Mouse (Mus musculus) forebrain, embryonic 11.5 days (tissue): ENCODE data around the gene Agbl1. TPM values are rescaled to one million over a fixed set of nuclear protein-coding genes. Genes with fewer than 3 reads are reported as not detected.

Experiments used
- ATAC-seq: fragments of 200-750 bp; cut with Nextera tagmentation; replicated peaks from 2 replicates; pipeline ENCODE4 v1.8.0; 2017; ENCODE audit warnings: moderate TSS enrichment; ENCODE audit not compliant: low FRiP score
- DNase-seq: peaks from one replicate; pipeline ENCODE4 v3.0.0-alpha.2; 2017; ENCODE audit warnings: low spot score
- H3K27ac ChIP-seq: fragments of 300-500 bp; sonication (generic); 2 replicates; pipeline ENCODE4 v1.5.1; 2014; ENCODE audit warnings: low read depth, low read length
- H3K27me3 ChIP-seq: fragments of 300-500 bp; sonication (generic); 2 replicates; pipeline ENCODE4 v1.6.1; 2014; ENCODE audit warnings: mild to moderate bottlenecking, low read length, mixed read lengths; ENCODE audit not compliant: control insufficient read depth, insufficient read depth
- H3K36me3 ChIP-seq: fragments of 300-500 bp; sonication (generic); 2 replicates; pipeline ENCODE4 v1.6.1; 2014; ENCODE audit warnings: mild to moderate bottlenecking, low read length, moderate library complexity, mixed read lengths; ENCODE audit not compliant: control insufficient read depth, insufficient read depth
- H3K4me1 ChIP-seq: fragments of 300-500 bp; sonication (generic); replicated peaks from 2 replicates; pipeline ENCODE4 v1.6.1; 2014; ENCODE audit warnings: low read length, mixed read lengths; ENCODE audit not compliant: control insufficient read depth, insufficient read depth
- H3K4me2 ChIP-seq: fragments of 300-500 bp; sonication (generic); 2 replicates; pipeline ENCODE4 v1.6.1; 2014; ENCODE audit warnings: low read depth, mild to moderate bottlenecking, low read length, moderate library complexity, mixed read lengths; ENCODE audit not compliant: severe bottlenecking
- H3K4me3 ChIP-seq: fragments of 300-500 bp; sonication (generic); 2 replicates; pipeline ENCODE4 v1.5.1; 2014; ENCODE audit warnings: low read depth, low read length
- H3K9ac ChIP-seq: fragments of 300-500 bp; sonication (generic); 2 replicates; pipeline ENCODE4 v1.6.1; 2014; ENCODE audit warnings: low read length
- H3K9me3 ChIP-seq: fragments of 300-500 bp; sonication (generic); 2 replicates; pipeline ENCODE4 v1.6.1; 2016; ENCODE audit warnings: low read length, mixed read lengths; ENCODE audit not compliant: control insufficient read depth
- WGBS: fragments of 180-500 bp; shearing (Covaris S2); extraction: QIAGEN DNeasy Blood & Tissue Kit; methylation state at CpG from one replicate; pipeline ENCODE4 v1.1.7; 2014; 5-methylcytosine and 5-hydroxymethylcytosine counted together
- polyA plus RNA-seq: library from polyadenylated mRNA; unstranded; fragments of >200 nt; fragmentation: Nextera tagmentation; extraction: Ambion mirVana; gene quantifications from 2 replicates; pipeline ENCODE4 v1.2.1, GENCODE M21; 2014

The Agbl1 gene
- polyA plus RNA-seq, 1 experiment from 2014 or later: 0.07 TPM

DNA sequence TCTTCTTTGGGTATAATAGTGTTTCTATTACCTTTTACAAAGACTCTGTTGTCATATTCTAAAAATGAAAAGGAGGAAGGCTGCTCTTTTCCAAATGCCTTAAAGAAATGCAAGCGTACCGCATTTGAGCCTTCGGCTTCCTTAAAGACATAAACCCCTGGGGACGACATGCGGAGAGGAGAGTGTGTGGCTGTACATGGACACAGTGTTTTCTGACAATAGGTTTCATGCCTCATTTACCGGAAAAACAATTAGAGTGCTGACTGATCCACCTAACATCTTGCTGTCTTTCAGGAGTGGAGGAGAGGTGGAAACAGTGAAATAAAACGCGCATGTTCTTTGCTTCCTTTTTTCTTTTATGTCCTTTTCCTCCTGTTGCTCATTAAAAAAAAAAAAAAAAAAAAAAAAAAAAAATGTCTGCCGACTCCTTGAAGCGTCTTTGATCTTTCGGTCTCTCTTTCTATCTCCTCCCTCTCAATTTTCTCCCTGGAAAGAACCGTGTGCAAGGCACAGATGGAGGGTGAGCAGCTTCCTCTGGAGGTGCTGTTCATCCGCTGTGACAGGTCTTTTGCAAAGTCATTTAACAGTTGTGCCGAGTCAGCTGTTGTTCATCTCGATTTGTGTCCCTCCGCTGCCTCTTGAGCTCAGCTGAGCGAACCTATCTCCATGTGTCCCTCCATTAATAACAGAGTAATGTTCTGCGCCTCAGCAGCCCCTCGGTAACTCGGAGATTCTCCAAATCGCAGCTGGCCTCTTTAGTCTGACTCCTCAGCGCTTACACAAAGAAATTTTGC is 659.9 kb downstream of the Agbl1 start:
- Histone ChIP-seq H3K4me2 (peak overlapping the region; percentile 29; the same call in 1 of the 2 replicates), H3K9ac (no peak overlapping the region), H3K4me1 (0 out of 2 replicates have a peak, but pooled peaks cover 2% of the 10 kb centered on the region), H3K36me3 (no peaks in the 10 kb centered on the region), H3K4me3 (no peak overlapping the region), H3K27me3 (no peaks in the 10 kb centered on the region), H3K9me3 (no peaks in the 10 kb centered on the region), H3K27ac (no peak overlapping the region)
- DNase-seq (no peak), ATAC-seq (0 out of 2 replicates have a peak, but pooled peaks have one; percentile 27)
- WGBS: 40% methylated on average over 22 of the region's 22 CpGs

DNA sequence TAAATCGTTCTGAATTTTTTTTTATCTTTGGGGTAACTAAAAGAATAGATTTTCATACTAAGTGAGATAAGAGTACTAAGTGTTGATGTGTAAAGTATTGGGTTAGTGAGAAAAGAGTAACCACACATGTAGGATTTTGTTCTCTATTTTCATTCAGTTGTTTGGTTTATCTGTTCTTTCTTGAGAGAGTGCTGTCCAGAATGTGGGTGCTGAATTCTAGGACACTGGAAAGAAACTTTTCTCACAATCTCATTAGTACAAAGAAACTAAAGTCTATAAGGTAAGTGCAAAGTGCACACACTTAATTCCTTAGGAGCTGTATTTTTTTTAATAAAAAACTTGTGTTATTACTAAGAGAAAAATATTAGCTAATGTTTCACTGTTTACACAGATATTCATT is 674.4 kb downstream of the Agbl1 start:
- Histone ChIP-seq H3K27me3 (no peaks in the 10 kb centered on the region), H3K4me3 (no peak overlapping the region), H3K27ac (no peak overlapping the region), H3K4me1 (no peaks in the 10 kb centered on the region), H3K9me3 (no peaks in the 10 kb centered on the region), H3K4me2 (no peak overlapping the region), H3K9ac (no peak overlapping the region), H3K36me3 (no peaks in the 10 kb centered on the region)
- 92% methylated on average over 1 of the region's 1 CpGs for WGBS
- DNase-seq (no peak), ATAC-seq (no peak)

- no peak overlapping the region for H3K4me2 ChIP-seq
- ATAC-seq (no peak), DNase-seq (no peak)
- no peaks in the 10 kb centered on the region for H3K9me3 ChIP-seq
- no peak overlapping the region for H3K27ac ChIP-seq
- H3K27me3 ChIP-seq: no peaks in the 10 kb centered on the region
- H3K4me3 ChIP-seq: no peak overlapping the region
- H3K4me1 ChIP-seq: no peaks in the 10 kb centered on the region
- H3K9ac ChIP-seq: no peak overlapping the region
- WGBS: 92% methylated on average over 5 of the region's 5 CpGs
- no peaks in the 10 kb centered on the region for H3K36me3 ChIP-seq
Observed at GRCm38 (mm10) chr7:76911672-76912071, 682.0 kb downstream of the Agbl1 start.

GRCm38 (mm10) chr7:76918871-76919270 is 689.2 kb downstream of the Agbl1 start:
- H3K4me1 ChIP-seq: no peaks in the 10 kb centered on the region
- no peaks in the 10 kb centered on the region for H3K27me3 ChIP-seq
- H3K4me3 ChIP-seq: no peak overlapping the region
- no peaks in the 10 kb centered on the region for H3K36me3 ChIP-seq
- no peak overlapping the region for H3K4me2 ChIP-seq
- DNase-seq (no peak), ATAC-seq (no peak)
- no peaks in the 10 kb centered on the region for H3K9me3 ChIP-seq
- no peak overlapping the region for H3K9ac ChIP-seq
- H3K27ac ChIP-seq: no peak overlapping the region

GRCm38 (mm10) chr7:76921671-76922070 is 692.0 kb downstream of the Agbl1 start:
- Histone ChIP-seq H3K27me3 (no peaks in the 10 kb centered on the region), H3K4me1 (no peaks in the 10 kb centered on the region), H3K36me3 (no peaks in the 10 kb centered on the region), H3K4me3 (no peak overlapping the region), H3K4me2 (no peak overlapping the region), H3K9me3 (no peaks in the 10 kb centered on the region), H3K27ac (no peak overlapping the region), H3K9ac (no peak overlapping the region)
- ATAC-seq (no peak), DNase-seq (no peak)
- 60% methylated on average over 2 of the region's 2 CpGs for WGBS

DNA sequence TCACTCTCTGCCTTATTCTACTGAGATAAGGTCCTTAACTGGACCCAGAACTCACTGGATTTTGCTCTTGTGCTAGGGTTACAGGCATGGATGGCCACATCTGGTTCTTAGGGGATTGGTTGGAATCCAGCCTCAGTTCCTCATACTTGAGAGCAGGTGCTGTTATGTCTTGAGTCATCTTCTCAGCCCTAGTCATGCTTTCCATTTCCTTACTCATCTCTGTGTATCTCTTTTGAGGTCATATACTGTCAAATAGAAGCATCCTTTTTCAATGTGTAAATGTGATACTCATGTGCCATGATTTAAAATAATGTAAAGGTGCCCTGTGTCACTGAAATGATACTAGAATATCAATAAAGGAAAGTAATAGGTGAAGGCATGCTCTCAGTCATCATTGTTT is 705.5 kb downstream of the Agbl1 start:
- no peak overlapping the region for H3K9ac ChIP-seq
- no peak overlapping the region for H3K27ac ChIP-seq
- H3K4me2 ChIP-seq: no peak overlapping the region
- H3K36me3 ChIP-seq: no peaks in the 10 kb centered on the region
- DNase-seq (no peak), ATAC-seq (no peak)
- H3K9me3 ChIP-seq: no peaks in the 10 kb centered on the region
- no peaks in the 10 kb centered on the region for H3K27me3 ChIP-seq
- H3K4me3 ChIP-seq: no peak overlapping the region
- H3K4me1 ChIP-seq: no peaks in the 10 kb centered on the region

- Histone ChIP-seq H3K4me3 (no peak overlapping the region), H3K9ac (no peak overlapping the region), H3K4me1 (no peaks in the 10 kb centered on the region), H3K9me3 (no peaks in the 10 kb centered on the region), H3K36me3 (no peaks in the 10 kb centered on the region), H3K27ac (no peak overlapping the region), H3K4me2 (no peak overlapping the region), H3K27me3 (no peaks in the 10 kb centered on the region)
- peak; percentile 67; the same call in 1 of the 2 replicates for ATAC-seq
- no peak for DNase-seq
Observed at GRCm38 (mm10) chr7:76941531-76941930, 711.8 kb downstream of the Agbl1 start.

DNA sequence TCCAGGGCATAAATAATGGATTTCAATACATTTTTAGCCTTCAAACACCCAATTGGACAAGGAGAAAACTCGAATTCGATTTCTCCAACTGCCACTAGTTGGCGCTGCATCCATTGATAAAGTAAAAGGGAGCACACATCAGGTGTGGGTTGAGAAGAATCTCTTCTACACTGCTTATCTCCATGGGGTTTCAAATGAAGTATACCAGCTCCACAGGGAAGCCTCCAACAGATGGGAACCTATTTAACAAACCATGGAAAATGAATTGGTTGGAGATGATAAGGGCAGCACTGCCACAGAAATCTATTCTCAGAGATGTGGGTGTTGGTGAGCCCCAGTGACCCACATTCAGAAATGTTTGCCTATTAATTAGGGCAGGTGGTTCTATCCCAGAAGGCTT is 741.6 kb downstream of the Agbl1 start:
- no peak for DNase-seq

GRCm38 (mm10) chr7:77009571-77009970 is 779.9 kb downstream of the Agbl1 start:
- ATAC-seq: no peak
- H3K27me3 ChIP-seq: no peaks in the 10 kb centered on the region
- H3K27ac ChIP-seq: no peak overlapping the region
- no peak overlapping the region for H3K4me2 ChIP-seq
- DNase-seq: no peak
- no peaks in the 10 kb centered on the region for H3K4me1 ChIP-seq
- no peak overlapping the region for H3K9ac ChIP-seq
- H3K36me3 ChIP-seq: no peaks in the 10 kb centered on the region
- H3K9me3 ChIP-seq: no peaks in the 10 kb centered on the region
- 85% methylated on average over 3 of the region's 3 CpGs for WGBS
- no peak overlapping the region for H3K4me3 ChIP-seq

More for the DNA sequence above, 741.6 kb downstream of the Agbl1 start:
- H3K27me3 ChIP-seq: no peaks in the 10 kb centered on the region
- no peaks in the 10 kb centered on the region for H3K9me3 ChIP-seq
- H3K36me3 ChIP-seq: no peaks in the 10 kb centered on the region
- H3K4me3 ChIP-seq: no peak overlapping the region
- 0 out of 2 replicates have a peak, but pooled peaks have one; percentile 21 for ATAC-seq
- no peak overlapping the region for H3K27ac ChIP-seq
- 17% methylated on average over 3 of the region's 3 CpGs for WGBS
- H3K9ac ChIP-seq: no peak overlapping the region
- H3K4me2 ChIP-seq: no peak overlapping the region
- no peaks in the 10 kb centered on the region for H3K4me1 ChIP-seq
